Mouse (Mus musculus) embryonic facial prominence, embryonic 11.5 days (tissue): ENCODE results near the gene Aqr. TPM values are rescaled to one million over a fixed set of nuclear protein-coding genes. Genes with fewer than 3 reads are reported as not detected.

Experiments used
- ATAC-seq: fragments of 200-750 bp; cut with Nextera tagmentation; replicated peaks from 2 replicates; pipeline ENCODE4 v1.8.0; 2017; ENCODE audit warnings: low read depth; ENCODE audit not compliant: insufficient number of reproducible peaks, low FRiP score, low TSS enrichment
- DNase-seq: peaks from one replicate; pipeline ENCODE4 v3.0.0-alpha.2; 2015; ENCODE audit warnings: low spot score
- H3K27ac ChIP-seq: fragments of 300-500 bp; sonication (generic); replicated peaks from 2 replicates; pipeline ENCODE4 v1.5.1; 2014; ENCODE audit warnings: mild to moderate bottlenecking, low read depth, low read length, control low read depth
- H3K27me3 ChIP-seq: fragments of 300-500 bp; sonication (generic); 2 replicates; pipeline ENCODE4 v1.6.1; 2014; ENCODE audit warnings: mild to moderate bottlenecking, low read length, moderate library complexity, mixed read lengths; ENCODE audit not compliant: control insufficient read depth, insufficient read depth
- H3K36me3 ChIP-seq: fragments of 300-500 bp; sonication (generic); replicated peaks from 2 replicates; pipeline ENCODE4 v1.6.1; 2014; ENCODE audit warnings: low read depth, mild to moderate bottlenecking, low read length, moderate library complexity, mixed read lengths; ENCODE audit not compliant: control insufficient read depth, insufficient read depth
- H3K4me1 ChIP-seq: fragments of 300-500 bp; sonication (generic); 2 replicates; pipeline ENCODE4 v1.6.1; 2014; ENCODE audit warnings: low read length, mixed read lengths; ENCODE audit not compliant: control insufficient read depth, insufficient read depth
- H3K4me2 ChIP-seq: fragments of 300-500 bp; sonication (generic); 2 replicates; pipeline ENCODE4 v1.6.1; 2014; ENCODE audit warnings: low read depth, mild to moderate bottlenecking, control low read depth, low read length, moderate library complexity
- H3K4me3 ChIP-seq: fragments of 300-500 bp; sonication (generic); 2 replicates; pipeline ENCODE4 v1.5.1; 2014; ENCODE audit warnings: low read depth, low read length, control low read depth
- H3K9ac ChIP-seq: fragments of 300-500 bp; sonication (generic); replicated peaks from 2 replicates; pipeline ENCODE4 v1.6.1; 2014; ENCODE audit warnings: mild to moderate bottlenecking, control low read depth, low read length
- H3K9me3 ChIP-seq: fragments of 300-500 bp; sonication (generic); replicated peaks from 2 replicates; pipeline ENCODE4 v1.6.1; 2016; ENCODE audit warnings: mild to moderate bottlenecking, low read length, inconsistent platforms, mixed read lengths; ENCODE audit not compliant: control insufficient read depth
- WGBS: fragments of 180-500 bp; shearing (Covaris S2); extraction: QIAGEN DNeasy Blood & Tissue Kit; methylation state at CpG from one replicate; pipeline ENCODE4 v1.1.7; 2014; 5-methylcytosine and 5-hydroxymethylcytosine counted together
- polyA plus RNA-seq: library from polyadenylated mRNA; unstranded; fragments of >200 nt; fragmentation: Nextera tagmentation; extraction: Ambion mirVana; gene quantifications from 2 replicates; pipeline ENCODE4 v1.2.1, GENCODE M21; 2014

The Aqr gene
- polyA plus RNA-seq, 1 experiment from 2014 or later, result 69.1 TPM

GRCm38 (mm10) chr2:114153247-114153646 lies 33.6 kb downstream of the Aqr start:
- DNase-seq, result no peak
- Histone ChIP-seq H3K4me2 (no peak overlapping the region), H3K36me3 (no peaks in the 10 kb centered on the region; the same call in none of the 2 replicates), H3K9ac (no peak overlapping the region), H3K27ac (no peak overlapping the region), H3K4me1 (no peaks in the 10 kb centered on the region), H3K27me3 (no peaks in the 10 kb centered on the region), H3K4me3 (no peak overlapping the region), H3K9me3 (no peaks in the 10 kb centered on the region)
- no peak for ATAC-seq
- 92% methylated on average over 6 of the region's 6 CpGs for WGBS

GRCm38 (mm10) chr2:114146864-114147458 lies 39.9 kb downstream of the Aqr start:
- Histone ChIP-seq H3K9ac (no peak overlapping the region), H3K27me3 (no peaks in the 10 kb centered on the region), H3K4me2 (no peak overlapping the region), H3K4me1 (no peaks in the 10 kb centered on the region), H3K9me3 (no peaks in the 10 kb centered on the region), H3K36me3 (no peaks in the 10 kb centered on the region; the same call in 1 of the 2 replicates), H3K4me3 (no peak overlapping the region), H3K27ac (no peak overlapping the region)
- WGBS, result 93% methylated on average over 15 of the region's 15 CpGs
- DNase-seq (no peak), ATAC-seq (no peak)

DNA sequence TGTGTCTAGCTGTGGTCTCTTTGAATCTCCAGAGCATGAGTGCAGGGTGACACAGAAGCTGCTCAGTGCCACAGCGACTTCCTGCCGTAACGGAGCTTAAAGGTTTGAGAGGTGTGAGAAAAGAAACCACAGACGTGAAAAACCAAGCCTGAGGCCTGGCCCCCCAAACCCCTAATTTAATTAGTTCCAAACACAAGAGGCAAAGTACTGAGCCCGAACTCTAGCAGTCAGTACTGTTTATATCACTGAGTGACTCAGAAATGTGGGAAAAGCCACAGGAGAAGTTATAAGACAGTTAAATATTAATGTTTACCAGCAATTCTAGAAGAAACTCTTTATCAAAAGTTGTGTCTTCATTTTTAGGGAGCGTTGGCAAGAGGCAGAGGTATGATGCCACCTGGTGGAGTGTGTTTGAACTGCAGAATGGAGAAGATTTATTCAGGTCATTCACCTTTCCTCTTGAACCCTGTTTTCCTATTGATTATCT lies 41.5 kb downstream of the Aqr start:
- H3K36me3 ChIP-seq, result no peaks in the 10 kb centered on the region; the same call in 1 of the 2 replicates
- no peak overlapping the region for H3K4me3 ChIP-seq
- H3K4me2 ChIP-seq, result no peak overlapping the region
- H3K27me3 ChIP-seq, result no peaks in the 10 kb centered on the region
- no peak overlapping the region for H3K27ac ChIP-seq
- no peaks in the 10 kb centered on the region for H3K4me1 ChIP-seq
- H3K9ac ChIP-seq, result no peak overlapping the region
- ATAC-seq (no peak), DNase-seq (peak; percentile 55)
- no peaks in the 10 kb centered on the region for H3K9me3 ChIP-seq
- 76% methylated on average over 6 of the region's 6 CpGs for WGBS

GRCm38 (mm10) chr2:114144915-114145314 lies 41.9 kb downstream of the Aqr start:
- ATAC-seq (no peak), DNase-seq (no peak)
- H3K36me3 ChIP-seq, result no peaks in the 10 kb centered on the region; the same call in 1 of the 2 replicates
- 96% methylated on average over 5 of the region's 5 CpGs for WGBS
- no peak overlapping the region for H3K4me3 ChIP-seq
- H3K9me3 ChIP-seq, result no peaks in the 10 kb centered on the region
- no peaks in the 10 kb centered on the region for H3K27me3 ChIP-seq
- H3K4me2 ChIP-seq, result no peak overlapping the region
- no peaks in the 10 kb centered on the region for H3K4me1 ChIP-seq
- H3K27ac ChIP-seq, result no peak overlapping the region
- H3K9ac ChIP-seq, result no peak overlapping the region

- no peak overlapping the region for H3K4me3 ChIP-seq
- H3K27me3 ChIP-seq, result no peaks in the 10 kb centered on the region
- WGBS, result 94% methylated on average over 6 of the region's 6 CpGs
- H3K9me3 ChIP-seq, result no peaks in the 10 kb centered on the region
- no peak for DNase-seq
- H3K9ac ChIP-seq, result no peak overlapping the region
- H3K4me1 ChIP-seq, result no peaks in the 10 kb centered on the region
- ATAC-seq, result no peak
- no peaks in the 10 kb centered on the region; the same call in 1 of the 2 replicates for H3K36me3 ChIP-seq
- no peak overlapping the region for H3K27ac ChIP-seq
- no peak overlapping the region for H3K4me2 ChIP-seq
Observed at GRCm38 (mm10) chr2:114143842-114144241, 43.0 kb downstream of the Aqr start.

- 93% methylated on average over 9 of the region's 9 CpGs for WGBS
- no peak for DNase-seq
- Histone ChIP-seq H3K27me3 (no peaks in the 10 kb centered on the region), H3K36me3 (no peaks in the 10 kb centered on the region; the same call in 1 of the 2 replicates), H3K4me3 (no peak overlapping the region), H3K4me2 (no peak overlapping the region), H3K9me3 (no peaks in the 10 kb centered on the region), H3K27ac (no peak overlapping the region), H3K4me1 (no peaks in the 10 kb centered on the region), H3K9ac (no peak overlapping the region)
- ATAC-seq, result no peak
Observed at GRCm38 (mm10) chr2:114136755-114137154, 50.1 kb downstream of the Aqr start.

DNA sequence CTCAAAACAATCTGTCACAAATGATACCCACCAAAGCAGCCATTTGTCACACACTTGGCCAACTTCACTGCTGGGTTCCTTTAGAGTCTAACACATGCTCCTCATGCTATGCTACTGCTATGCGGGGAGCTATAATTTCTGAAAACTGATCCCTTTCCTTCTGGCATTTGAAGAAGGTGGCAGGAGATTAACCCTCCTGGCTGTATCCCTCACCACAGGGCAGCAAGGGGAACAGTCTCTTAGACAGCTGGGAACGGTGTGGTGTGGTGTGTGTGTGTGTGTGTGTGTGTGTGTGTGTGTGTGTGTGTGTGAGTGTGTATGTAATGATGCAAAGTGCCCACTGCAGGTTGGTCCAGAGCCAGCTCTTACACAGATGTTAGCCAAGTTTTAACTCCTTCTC lies 51.0 kb downstream of the Aqr start:
- no peaks in the 10 kb centered on the region; the same call in 1 of the 2 replicates for H3K36me3 ChIP-seq
- H3K9me3 ChIP-seq, result no peaks in the 10 kb centered on the region
- no peaks in the 10 kb centered on the region for H3K4me1 ChIP-seq
- WGBS, result 81% methylated on average over 2 of the region's 2 CpGs
- no peak overlapping the region for H3K4me2 ChIP-seq
- no peak overlapping the region for H3K27ac ChIP-seq
- no peak overlapping the region for H3K4me3 ChIP-seq
- no peak overlapping the region for H3K9ac ChIP-seq
- H3K27me3 ChIP-seq, result no peaks in the 10 kb centered on the region
- ATAC-seq, result no peak
- no peak for DNase-seq

- Histone ChIP-seq H3K36me3 (no peaks in the 10 kb centered on the region; the same call in 1 of the 2 replicates), H3K4me3 (no peak overlapping the region), H3K9me3 (no peaks in the 10 kb centered on the region), H3K27ac (no peak overlapping the region), H3K27me3 (no peaks in the 10 kb centered on the region), H3K9ac (no peak overlapping the region), H3K4me2 (no peak overlapping the region), H3K4me1 (no peaks in the 10 kb centered on the region)
- DNase-seq, result no peak
- WGBS, result 91% methylated on average over 4 of the region's 4 CpGs
- ATAC-seq, result no peak
Observed at GRCm38 (mm10) chr2:114133355-114133754, 53.5 kb downstream of the Aqr start.
